Mouse (Mus musculus) heart, postnatal 0 days (tissue): Measurements from ENCODE around the gene Slc7a10.

ENCODE experiments used
- CTCF ChIP-seq: IDR thresholded peaks from 2 replicates; pipeline ENCODE4 v1.5.1; 2016; ENCODE audit warnings: antibody characterized with exemption, control low read depth, low read depth
- EP300 ChIP-seq: IDR thresholded peaks from 2 replicates; pipeline ENCODE4 v1.6.1; 2016; ENCODE audit warnings: antibody characterized with exemption, low read depth

GRCm38 (mm10) chr7:35235308-35235707 is 49.1 kb downstream of the Slc7a10 start:
- TF ChIP-seq CTCF (no peak), EP300 (no peak)
